Mouse (Mus musculus) spleen, adult 2 months (tissue): ENCODE results near the gene Thrsp. TPM values are rescaled to one million over a fixed set of nuclear protein-coding genes. Genes with fewer than 3 reads are reported as not detected.
A peak's percentile ranks its signal among the peaks of the same experiment; 100 is the strongest.

ENCODE experiments used
- DNase-seq, 2 experiments: peaks; one replicate each; pipeline versions ENCODE4 v3.0.0 to v3.0.0-alpha.2; 2012 to 2021; ENCODE audit warnings: low spot score in 2 of 2, low read depth in 1 of 2
- H3K27ac ChIP-seq: fragments of 200-500 bp; 2 replicates; pipeline ENCODE4 v1.5.1; 2012; ENCODE audit warnings: low read length, inconsistent platforms; ENCODE audit not compliant: insufficient read depth
- H3K27me3 ChIP-seq: fragments of 200-500 bp; 2 replicates; pipeline ENCODE4 v1.6.1; 2012; ENCODE audit warnings: mild to moderate bottlenecking, moderate library complexity, low read length, inconsistent platforms; ENCODE audit not compliant: control insufficient read depth, insufficient read depth
- H3K36me3 ChIP-seq: fragments of 200-500 bp; 2 replicates; pipeline ENCODE4 v1.6.1; 2012; ENCODE audit warnings: mild to moderate bottlenecking, low read length, inconsistent platforms; ENCODE audit not compliant: control insufficient read depth, insufficient read depth
- H3K4me1 ChIP-seq: fragments of 200-500 bp; 2 replicates; pipeline ENCODE4 v1.6.1; 2011; ENCODE audit warnings: inconsistent platforms; ENCODE audit not compliant: control insufficient read depth, insufficient read depth, insufficient read length
- H3K4me3 ChIP-seq: fragments of 200-500 bp; 2 replicates; pipeline ENCODE4 v1.5.1; 2011; ENCODE audit warnings: mild to moderate bottlenecking, inconsistent platforms; ENCODE audit not compliant: insufficient read depth, insufficient read length; ENCODE audit errors: extremely low read depth
- CTCF ChIP-seq: fragments of 200-500 bp; IDR thresholded peaks from 2 replicates; pipeline ENCODE4 v1.5.1; 2011; ENCODE audit warnings: mild to moderate bottlenecking, inconsistent platforms; ENCODE audit not compliant: insufficient read depth, insufficient read length, insufficient replicate concordance; ENCODE audit errors: extremely low read depth
- POLR2A ChIP-seq: fragments of 200-500 bp; IDR thresholded peaks from 2 replicates; pipeline ENCODE4 v1.6.1; 2011; ENCODE audit warnings: low read depth, low read length, inconsistent platforms
- WGBS: fragments of 180-500 bp; shearing (Covaris S2); methylation state at CpG from one replicate; pipeline ENCODE4 v1.1.7; 2018; 5-methylcytosine and 5-hydroxymethylcytosine counted together
- polyA plus RNA-seq: library from polyadenylated mRNA; depleted of rRNA; stranded (reverse); fragments of >200 nt; gene quantifications from 2 replicates; pipeline ENCODE4 v1.2.3, GENCODE M21; 2012

The Thrsp gene
- polyA plus RNA-seq, 1 experiment = 4.8 TPM

- Histone ChIP-seq H3K4me3 (no peak overlapping the region), H3K27me3 (no peaks in the 10 kb centered on the region), H3K36me3 (no peaks in the 10 kb centered on the region), H3K27ac (0 out of 2 replicates have a peak overlapping the region, but pooled peaks have one; percentile 17), H3K4me1 (no peaks in the 10 kb centered on the region)
- TF ChIP-seq POLR2A (no peak), CTCF (no peak)
- 80% methylated on average over 5 of the region's 5 CpGs for WGBS
- no peak for DNase-seq
Measured at GRCm38 (mm10) chr7:97418717-97419116, 1.2 kb upstream of the Thrsp start.

GRCm38 (mm10) chr7:97416473-97416872 is 1.1 kb downstream of the Thrsp start:
- H3K4me3 ChIP-seq = no peak overlapping the region
- no peak for TF ChIP-seq CTCF
- TF ChIP-seq POLR2A = no peak
- no peaks in the 10 kb centered on the region; the same call in 1 of the 2 replicates for H3K36me3 ChIP-seq
- H3K27me3 ChIP-seq = no peaks in the 10 kb centered on the region
- H3K27ac ChIP-seq = no peak overlapping the region
- WGBS = 98% methylated on average over 4 of the region's 4 CpGs
- DNase-seq = no peak
- H3K4me1 ChIP-seq = no peaks in the 10 kb centered on the region

DNA sequence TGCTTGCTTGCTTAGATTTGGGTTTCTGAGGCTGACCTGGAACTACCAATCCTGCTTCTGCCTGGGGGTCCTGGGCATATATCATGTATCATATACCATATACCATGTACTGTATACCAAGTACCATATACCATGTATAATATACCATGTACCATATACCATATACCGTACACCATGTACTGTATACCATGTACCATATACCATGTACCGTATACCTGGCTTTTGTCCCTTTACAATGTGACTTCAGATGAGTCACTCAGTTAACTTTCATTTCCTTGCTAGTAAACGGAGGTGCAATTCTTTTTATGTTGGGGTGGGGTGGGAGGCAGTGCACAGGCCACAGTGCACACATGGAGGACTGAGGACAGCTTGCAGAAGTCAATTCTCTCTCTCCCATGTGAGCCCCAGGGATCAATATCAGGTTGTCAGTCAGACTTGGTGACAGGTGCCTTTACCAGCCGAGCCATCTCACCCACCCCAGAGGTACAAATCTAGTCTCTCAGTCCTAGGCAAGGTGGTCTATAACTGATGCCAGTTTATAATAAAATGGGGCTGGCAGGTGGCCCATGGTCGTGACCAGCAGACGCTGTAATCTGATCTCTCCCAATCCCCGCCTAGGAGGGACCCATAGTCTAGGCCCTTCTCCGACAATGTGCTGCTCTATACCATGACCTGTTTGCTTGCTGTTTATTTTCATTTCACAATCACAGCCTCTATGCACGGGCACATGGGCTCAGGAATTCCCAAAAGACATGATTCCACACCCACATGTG is 2.4 kb downstream of the Thrsp start:
- H3K4me3 ChIP-seq = no peak overlapping the region
- WGBS = 78% methylated on average over 9 of the region's 9 CpGs
- DNase-seq = no peak
- no peak for TF ChIP-seq CTCF
- TF ChIP-seq POLR2A = no peak
- H3K27me3 ChIP-seq = no peaks in the 10 kb centered on the region
- no peak overlapping the region for H3K27ac ChIP-seq
- no peaks in the 10 kb centered on the region; the same call in 1 of the 2 replicates for H3K36me3 ChIP-seq
- no peaks in the 10 kb centered on the region for H3K4me1 ChIP-seq

DNA sequence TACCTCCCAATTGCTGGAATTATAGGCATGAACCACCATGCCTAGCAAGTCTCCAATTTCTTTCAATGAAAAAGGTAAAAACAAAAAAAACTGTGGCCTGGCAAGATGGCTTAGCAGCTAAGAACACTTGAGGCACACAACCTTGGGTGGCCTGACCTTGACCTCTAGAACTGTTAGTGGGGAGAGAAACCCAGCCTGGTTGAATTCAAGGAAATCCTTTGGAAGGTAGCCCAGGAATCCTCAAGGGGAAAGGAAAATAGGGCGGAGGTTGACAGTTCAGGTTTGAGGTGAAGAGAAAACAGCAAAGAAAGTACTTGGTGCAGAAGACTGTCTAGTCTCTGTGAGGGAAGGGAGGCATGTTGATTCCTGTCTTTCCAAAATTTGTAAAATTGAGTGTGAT is 3.1 kb downstream of the Thrsp start:
- no peak overlapping the region for H3K4me3 ChIP-seq
- 94% methylated on average over 1 of the region's 1 CpGs for WGBS
- no peak for DNase-seq
- TF ChIP-seq CTCF = no peak
- no peak for TF ChIP-seq POLR2A
- H3K36me3 ChIP-seq = peaks cover 1% of the 10 kb centered on the region; the same call in 1 of the 2 replicates
- H3K4me1 ChIP-seq = no peaks in the 10 kb centered on the region
- no peak overlapping the region for H3K27ac ChIP-seq
- no peaks in the 10 kb centered on the region for H3K27me3 ChIP-seq

- Histone ChIP-seq H3K27me3 (no peaks in the 10 kb centered on the region), H3K4me1 (no peaks in the 10 kb centered on the region), H3K4me3 (no peak overlapping the region), H3K27ac (no peak overlapping the region), H3K36me3 (peaks cover 4% of the 10 kb centered on the region; the same call in 1 of the 2 replicates)
- TF ChIP-seq CTCF = no peak
- no peak for TF ChIP-seq POLR2A
- DNase-seq = no peak
- 81% methylated on average over 1 of the region's 1 CpGs for WGBS
Measured at GRCm38 (mm10) chr7:97413981-97414380, 3.5 kb downstream of the Thrsp start.

GRCm38 (mm10) chr7:97411575-97411974 is 6.0 kb downstream of the Thrsp start:
- H3K4me3 ChIP-seq = no peak overlapping the region
- H3K36me3 ChIP-seq = peaks cover 12% of the 10 kb centered on the region
- no peak overlapping the region for H3K27ac ChIP-seq
- H3K4me1 ChIP-seq = no peaks in the 10 kb centered on the region
- H3K27me3 ChIP-seq = no peaks in the 10 kb centered on the region
- 91% methylated on average over 3 of the region's 3 CpGs for WGBS
- no peak for TF ChIP-seq POLR2A
- no peak for TF ChIP-seq CTCF
- no peak for DNase-seq

DNA sequence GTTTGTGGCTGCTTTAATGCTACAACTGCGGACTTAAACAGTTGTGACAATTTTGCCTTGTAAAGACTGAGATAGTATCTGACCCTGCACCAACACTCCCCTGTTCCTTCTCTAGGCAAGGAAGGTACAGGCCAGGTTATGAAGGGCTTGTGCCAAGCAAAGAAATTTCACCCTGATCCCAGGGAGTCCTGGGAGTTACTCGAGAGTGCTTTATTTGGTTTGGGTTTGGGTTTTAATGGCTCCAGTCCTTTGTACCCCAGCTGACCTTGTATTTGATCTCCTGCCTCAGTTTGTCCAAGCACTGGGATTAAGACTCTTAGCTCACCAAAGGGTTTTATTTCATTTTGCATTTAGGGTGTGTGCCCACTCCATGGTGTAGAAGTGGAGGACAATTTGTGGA is 6.4 kb downstream of the Thrsp start:
- Histone ChIP-seq H3K4me1 (no peaks in the 10 kb centered on the region), H3K27ac (no peak overlapping the region), H3K36me3 (peaks cover 12% of the 10 kb centered on the region), H3K27me3 (no peaks in the 10 kb centered on the region), H3K4me3 (no peak overlapping the region)
- no peak for DNase-seq
- TF ChIP-seq POLR2A (no peak), CTCF (no peak)
- 89% methylated on average over 2 of the region's 2 CpGs for WGBS

- TF ChIP-seq POLR2A = no peak
- no peak for TF ChIP-seq CTCF
- no peak for DNase-seq
- Histone ChIP-seq H3K4me3 (no peak overlapping the region), H3K36me3 (peaks cover 12% of the 10 kb centered on the region), H3K27me3 (no peaks in the 10 kb centered on the region), H3K4me1 (peaks cover under 1% of the 10 kb centered on the region; the same call in 1 of the 2 replicates), H3K27ac (no peak overlapping the region)
- 96% methylated on average over 10 of the region's 10 CpGs for WGBS
Measured at GRCm38 (mm10) chr7:97407145-97407544, 10.4 kb downstream of the Thrsp start.
